Mouse (Mus musculus) embryo, embryonic 11 days (tissue): ENCODE data around the gene Cers2.

Experiments
- DNase-seq: peaks from one replicate; pipeline ENCODE4 v3.0.0-alpha.2; 2015

The Cers2 gene

GRCm38 (mm10) chr3:95314486-95315093 is at the start of gene Cers2:
Gene Cers2 (plus strand): TSS chr3:95314791.
- DNase-seq: no peak

GRCm38 (mm10) chr3:95266052-95266451 is 48.5 kb upstream of the Cers2 start:
- DNase-seq: no peak

- no peak for DNase-seq
Observed at GRCm38 (mm10) chr3:95267855-95268254, 46.7 kb upstream of the Cers2 start.

- no peak for DNase-seq
Observed at GRCm38 (mm10) chr3:95269789-95270188, 44.8 kb upstream of the Cers2 start.

GRCm38 (mm10) chr3:95270766-95271364 is 43.7 kb upstream of the Cers2 start:
- DNase-seq: no peak

- DNase-seq: no peak
Observed at GRCm38 (mm10) chr3:95273471-95273870, 41.1 kb upstream of the Cers2 start.

GRCm38 (mm10) chr3:95274453-95274852 is 40.1 kb upstream of the Cers2 start:
- no peak for DNase-seq

GRCm38 (mm10) chr3:95275161-95275560 is 39.4 kb upstream of the Cers2 start:
- no peak for DNase-seq

- no peak for DNase-seq
Observed at GRCm38 (mm10) chr3:95276428-95276934, 38.1 kb upstream of the Cers2 start.

GRCm38 (mm10) chr3:95277149-95277551 is 37.4 kb upstream of the Cers2 start:
- DNase-seq: no peak

- DNase-seq: peak; percentile 36
Observed at GRCm38 (mm10) chr3:95280747-95281146, 33.8 kb upstream of the Cers2 start.

GRCm38 (mm10) chr3:95281216-95282126 is 33.1 kb upstream of the Cers2 start, which contains the start of the genes Mindy1 and Prune1:
Gene Mindy1 (plus strand): TSS chr3:95281345.
Gene Prune1 (minus strand): TSS chr3:95282076.
- peak; percentile 99 for DNase-seq

- DNase-seq: peak; percentile 48
Observed at GRCm38 (mm10) chr3:95282381-95282864, 32.2 kb upstream of the Cers2 start.

- DNase-seq: peak; percentile 88
Observed at GRCm38 (mm10) chr3:95282865-95283588, 31.6 kb upstream of the Cers2 start.

- DNase-seq: no peak
Observed at GRCm38 (mm10) chr3:95283589-95283941, 31.0 kb upstream of the Cers2 start.

GRCm38 (mm10) chr3:95284062-95284461 is 30.5 kb upstream of the Cers2 start:
- no peak for DNase-seq

- no peak for DNase-seq
Observed at GRCm38 (mm10) chr3:95284501-95285281, 29.9 kb upstream of the Cers2 start.

- no peak for DNase-seq
Observed at GRCm38 (mm10) chr3:95285390-95285789, 29.2 kb upstream of the Cers2 start.

GRCm38 (mm10) chr3:95286011-95286410 is 28.6 kb upstream of the Cers2 start:
- no peak for DNase-seq

GRCm38 (mm10) chr3:95286510-95286909 is 28.1 kb upstream of the Cers2 start:
- no peak for DNase-seq

- no peak for DNase-seq
Observed at GRCm38 (mm10) chr3:95287541-95287940, 27.1 kb upstream of the Cers2 start.

- DNase-seq: no peak
Observed at GRCm38 (mm10) chr3:95289419-95289818, 25.2 kb upstream of the Cers2 start.
